Mouse (Mus musculus) liver, embryonic 11.5 days (tissue): ENCODE measurements around the gene Metrn. TPM values are rescaled to one million over a fixed set of nuclear protein-coding genes. Genes with fewer than 3 reads are reported as not detected.

Experiments used
- ATAC-seq: fragments of 200-750 bp; cut with Nextera tagmentation; replicated peaks from 2 replicates; pipeline ENCODE4 v1.8.0; 2017; ENCODE audit warnings: moderate number of reproducible peaks, mild to moderate bottlenecking, moderate TSS enrichment, moderate library complexity; ENCODE audit not compliant: low FRiP score
- DNase-seq: peaks from one replicate; pipeline ENCODE4 v3.0.0-alpha.2; 2017; ENCODE audit warnings: low spot score
- H3K27ac ChIP-seq: fragments of 300-500 bp; sonication (generic); 2 replicates; pipeline ENCODE4 v1.5.1; 2014; ENCODE audit warnings: mild to moderate bottlenecking, low read depth, low read length, control low read depth
- H3K27me3 ChIP-seq: fragments of 300-500 bp; sonication (generic); replicated peaks from 2 replicates; pipeline ENCODE4 v1.6.1; 2014; ENCODE audit warnings: low read length, mixed read lengths; ENCODE audit not compliant: control insufficient read depth, insufficient read depth
- H3K36me3 ChIP-seq: fragments of 300-500 bp; sonication (generic); 2 replicates; pipeline ENCODE4 v1.6.1; 2014; ENCODE audit warnings: mild to moderate bottlenecking, low read length, moderate library complexity, mixed read lengths; ENCODE audit not compliant: control insufficient read depth, insufficient read depth
- H3K4me1 ChIP-seq: fragments of 300-500 bp; sonication (generic); replicated peaks from 2 replicates; pipeline ENCODE4 v1.6.1; 2014; ENCODE audit warnings: low read length, mixed read lengths; ENCODE audit not compliant: control insufficient read depth, insufficient read depth
- H3K4me2 ChIP-seq: fragments of 300-500 bp; sonication (generic); 2 replicates; pipeline ENCODE4 v1.6.1; 2014; ENCODE audit warnings: mild to moderate bottlenecking, control low read depth, moderate library complexity
- H3K4me3 ChIP-seq: fragments of 300-500 bp; sonication (generic); 2 replicates; pipeline ENCODE4 v1.5.1; 2014; ENCODE audit warnings: low read depth, low read length, control low read depth
- H3K9ac ChIP-seq: fragments of 300-500 bp; sonication (generic); 2 replicates; pipeline ENCODE4 v1.6.1; 2014; ENCODE audit warnings: low read depth, low read length, control low read depth
- H3K9me3 ChIP-seq: fragments of 300-500 bp; sonication (generic); 2 replicates; pipeline ENCODE4 v1.6.1; 2016; ENCODE audit warnings: low read length, inconsistent platforms, mixed read lengths; ENCODE audit not compliant: control insufficient read depth
- WGBS: fragments of 180-500 bp; shearing (Covaris S2); extraction: QIAGEN DNeasy Blood & Tissue Kit; methylation state at CpG from one replicate; pipeline ENCODE4 v1.1.7; 2014; 5-methylcytosine and 5-hydroxymethylcytosine counted together
- polyA plus RNA-seq: library from polyadenylated mRNA; unstranded; fragments of >200 nt; fragmentation: Nextera tagmentation; extraction: Ambion mirVana; gene quantifications from 2 replicates; pipeline ENCODE4 v1.2.1, GENCODE M21; 2014

The Metrn gene
- polyA plus RNA-seq: 7.6 and 10.8 TPM in 2 replicates

GRCm38 (mm10) chr17:25796951-25797369 lies at the start of gene Metrn:
Metrn (minus strand) TSS chr17:25797136.
- ATAC-seq (peak; percentile 82), DNase-seq (peak; percentile 91)
- H3K4me2 ChIP-seq: peak within 1 kb of the TSS; percentile 98
- no peaks in the 10 kb centered on the region for H3K36me3 ChIP-seq
- H3K9me3 ChIP-seq: no peaks in the 10 kb centered on the region
- no peak within 1 kb of the TSS for H3K27ac ChIP-seq
- peaks cover 23% of the 10 kb centered on the region for H3K4me1 ChIP-seq
- H3K4me3 ChIP-seq: peak within 1 kb of the TSS; percentile 73
- H3K9ac ChIP-seq: peak within 1 kb of the TSS; percentile 71
- no peaks in the 10 kb centered on the region; the same call in 1 of the 2 replicates for H3K27me3 ChIP-seq
- under 1% methylated on average over 35 of the region's 35 CpGs for WGBS

- Histone ChIP-seq H3K27ac (peak within 1 kb of the TSS; percentile 84), H3K4me3 (peak within 1 kb of the TSS; percentile 85), H3K36me3 (peaks cover 28% of the 10 kb centered on the region), H3K9ac (peak within 1 kb of the TSS; percentile 93), H3K4me1 (peaks cover 16% of the 10 kb centered on the region), H3K9me3 (no peaks in the 10 kb centered on the region), H3K4me2 (peak within 1 kb of the TSS; percentile 93), H3K27me3 (no peaks in the 10 kb centered on the region)
- ATAC-seq: peak; percentile 95
- WGBS: under 1% methylated on average over 21 of the region's 21 CpGs
- DNase-seq: peak; percentile 93
Measured at GRCm38 (mm10) chr17:25844396-25844901, 47.5 kb upstream of the Metrn start, which contains the start of gene Rhot2. Rhot2 (minus strand) TSS chr17:25844851.

- no peak for DNase-seq
- ATAC-seq: peak; percentile 63
- Histone ChIP-seq H3K4me1 (peaks cover 16% of the 10 kb centered on the region), H3K4me2 (peak overlapping the region; percentile 93), H3K27me3 (no peaks in the 10 kb centered on the region), H3K36me3 (peaks cover 32% of the 10 kb centered on the region), H3K9me3 (no peaks in the 10 kb centered on the region), H3K4me3 (peak overlapping the region; percentile 85), H3K27ac (peak overlapping the region; percentile 84), H3K9ac (peak overlapping the region; percentile 93)
- WGBS: 2% methylated on average over 38 of the region's 38 CpGs
Measured at GRCm38 (mm10) chr17:25843636-25844395, 46.9 kb upstream of the Metrn start.

- Histone ChIP-seq H3K4me2 (peak overlapping the region; percentile 93), H3K27me3 (no peaks in the 10 kb centered on the region), H3K9me3 (no peaks in the 10 kb centered on the region), H3K4me3 (peak overlapping the region; percentile 85), H3K36me3 (peaks cover 32% of the 10 kb centered on the region), H3K27ac (no peak overlapping the region; the same call in none of the 2 replicates), H3K9ac (peak overlapping the region; percentile 93), H3K4me1 (peaks cover 16% of the 10 kb centered on the region)
- WGBS: 89% methylated on average over 4 of the region's 4 CpGs
- no peak for DNase-seq
- no peak for ATAC-seq
Measured at GRCm38 (mm10) chr17:25843122-25843521, 46.2 kb upstream of the Metrn start.

GRCm38 (mm10) chr17:25842509-25842908 lies 45.6 kb upstream of the Metrn start:
- Histone ChIP-seq H3K4me1 (peaks cover 22% of the 10 kb centered on the region), H3K36me3 (peaks cover 36% of the 10 kb centered on the region), H3K4me3 (no peak overlapping the region), H3K4me2 (no peak overlapping the region), H3K9ac (no peak overlapping the region), H3K27ac (no peak overlapping the region), H3K9me3 (no peaks in the 10 kb centered on the region), H3K27me3 (no peaks in the 10 kb centered on the region)
- DNase-seq: no peak
- WGBS: 86% methylated on average over 3 of the region's 3 CpGs
- no peak for ATAC-seq

- Histone ChIP-seq H3K4me3 (no peak within 1 kb of the TSS), H3K4me2 (no peak within 1 kb of the TSS), H3K27ac (no peak within 1 kb of the TSS), H3K9ac (no peak within 1 kb of the TSS), H3K27me3 (no peaks in the 10 kb centered on the region), H3K4me1 (peaks cover 33% of the 10 kb centered on the region), H3K36me3 (peaks cover 36% of the 10 kb centered on the region), H3K9me3 (no peaks in the 10 kb centered on the region)
- 93% methylated on average over 22 of the region's 22 CpGs for WGBS
- DNase-seq: no peak
- ATAC-seq: no peak
Measured at GRCm38 (mm10) chr17:25841117-25841880, 44.4 kb upstream of the Metrn start, which contains the start of gene Gm20683. Gm20683 (minus strand) TSS chr17:25841763.

- no peaks in the 10 kb centered on the region for H3K9me3 ChIP-seq
- no peak overlapping the region for H3K9ac ChIP-seq
- no peak overlapping the region for H3K4me3 ChIP-seq
- H3K27ac ChIP-seq: no peak overlapping the region
- ATAC-seq (no peak), DNase-seq (no peak)
- 94% methylated on average over 6 of the region's 6 CpGs for WGBS
- no peak overlapping the region for H3K4me2 ChIP-seq
- peaks cover 33% of the 10 kb centered on the region for H3K36me3 ChIP-seq
- H3K27me3 ChIP-seq: no peaks in the 10 kb centered on the region
- peaks cover 38% of the 10 kb centered on the region for H3K4me1 ChIP-seq
Measured at GRCm38 (mm10) chr17:25840519-25840918, 43.6 kb upstream of the Metrn start.

GRCm38 (mm10) chr17:25839455-25840235 lies 42.7 kb upstream of the Metrn start:
- DNase-seq (no peak), ATAC-seq (no peak)
- peaks cover 38% of the 10 kb centered on the region for H3K4me1 ChIP-seq
- no peaks in the 10 kb centered on the region for H3K9me3 ChIP-seq
- H3K9ac ChIP-seq: no peak overlapping the region
- H3K36me3 ChIP-seq: peaks cover 40% of the 10 kb centered on the region
- WGBS: 84% methylated on average over 14 of the region's 14 CpGs
- no peak overlapping the region for H3K4me2 ChIP-seq
- no peak overlapping the region for H3K4me3 ChIP-seq
- H3K27ac ChIP-seq: no peak overlapping the region; the same call in 1 of the 2 replicates
- no peaks in the 10 kb centered on the region for H3K27me3 ChIP-seq
